ENCODE assay signal across 8 mouse cellular contexts in genomic region chr13:23437908-23438307, GRCm38 (mm10). TPM values are rescaled to one million over a fixed set of nuclear protein-coding genes. Genes with fewer than 3 reads are reported as not detected.
DNase-seq lines count a peak whose midpoint lies in the region; ATAC-seq lines count a peak whose summit lies in the region.

No protein-coding gene starts in this region.

- peak overlapping the region; percentile 53 for H3K4me3 ChIP-seq in intestine, embryonic 15.5 days (replicated peaks)

- peak; percentile 88 for ATAC-seq in intestine, embryonic 15.5 days
- peak; percentile 70 for ATAC-seq in megakaryocyte-erythroid progenitor cell, adult 5-6 weeks (replicated peaks; ENCODE audit: low FRiP score, low TSS enrichment, poor library complexity, severe bottlenecking)

- peak; percentile 81 for DNase-seq in adipocyte (ENCODE audit: low spot score)
- peak; percentile 96 for DNase-seq in embryo, embryonic 10.5 days (ENCODE audit: low spot score)
- DNase-seq in gastrocnemius, postnatal 36 days = peak; percentile 78 to 82
- DNase-seq in left cerebral cortex, postnatal 25 days (ENCODE audit: low spot score in 2 of 2) = peak; percentile 94 to 96
- DNase-seq in right cerebral cortex, postnatal 36 days (ENCODE audit: low spot score in 2 of 2) = peak; percentile 85 to 86
- DNase-seq in yolk sac, embryonic 10.5 days (ENCODE audit: low spot score) = peak; percentile 89

- H3K4me2 ChIP-seq in intestine, embryonic 15.5 days (replicated peaks) = peak overlapping the region; percentile 60

- peak overlapping the region; percentile 32 for H3K9ac ChIP-seq in intestine, embryonic 15.5 days

- H3K27me3 ChIP-seq in intestine, embryonic 15.5 days (replicated peaks) = no peaks in the 10 kb centered on the region

- H3K27ac ChIP-seq in intestine, embryonic 15.5 days = peak overlapping the region; percentile 46; the same call in 1 of the 2 replicates

- no peaks in the 10 kb centered on the region for H3K9me3 ChIP-seq in intestine, embryonic 15.5 days

- H3K36me3 ChIP-seq in intestine, embryonic 15.5 days = no peaks in the 10 kb centered on the region

- WGBS in intestine, embryonic 15.5 days = under 1% methylated on average over 17 of the region's 17 CpGs

- H3K4me1 ChIP-seq in intestine, embryonic 15.5 days (replicated peaks) = 0 out of 2 replicates have a peak, but pooled peaks cover 2% of the 10 kb centered on the region

- intact Hi-C loops in gastrocnemius, postnatal 36 days (cut with DNase I) = loop anchor here (5.0 kb wide), 1 partner anchor 1411 kb away; no protein-coding TSS in a partner anchor
- intact Hi-C loops in left cerebral cortex, postnatal 25 days (cut with DNase I) = loop anchor here (1.0 to 10.0 kb wide), 2 partner anchors 79 to 327 kb away; partner anchors contain the start of genes Hist1h1a, Hist1h3a, Hist1h4a and Trim38

RNA-seq across cellular contexts. Expression of gene Abt1, which starts 14.2 kb away (rescaled TPM):
- 1 to 10 TPM; 3.2 to 3.3 TPM for total RNA-seq in gastrocnemius, postnatal 36 days (2021)
- polyA plus RNA-seq in intestine, embryonic 15.5 days (2015; fragmentation: Nextera tagmentation; extraction: Ambion mirVana) = 11.2 TPM in 2 replicates
- total RNA-seq in left cerebral cortex, postnatal 25 days (2021) = 1 to 10 TPM; 8.3 to 8.9 TPM
- 8.0 and 10.7 TPM in 2 replicates for total RNA-seq in megakaryocyte-erythroid progenitor cell, adult 5-6 weeks (2014; fragmentation: Nextera tagmentation)
- 12.8 and 13.7 TPM in 2 replicates for total RNA-seq in megakaryocyte-erythroid progenitor cell, adult 5-6 weeks (2017)

RNA-seq across cellular contexts. Expression of gene Btn1a1, which starts 27.8 kb away (rescaled TPM):
- total RNA-seq in gastrocnemius, postnatal 36 days (2021) = not detected
- 0.08 and 0.11 TPM in 2 replicates for polyA plus RNA-seq in intestine, embryonic 15.5 days (2015; fragmentation: Nextera tagmentation; extraction: Ambion mirVana)
- not detected for total RNA-seq in left cerebral cortex, postnatal 25 days (2021)
- total RNA-seq in megakaryocyte-erythroid progenitor cell, adult 5-6 weeks (2014; fragmentation: Nextera tagmentation) = not detected in 2 replicates
- total RNA-seq in megakaryocyte-erythroid progenitor cell, adult 5-6 weeks (2017) = not detected in 2 replicates

RNA-seq across cellular contexts. Expression of gene Btn2a2, which starts 50.7 kb away (rescaled TPM):
- not detected for total RNA-seq in gastrocnemius, postnatal 36 days (2021)
- polyA plus RNA-seq in intestine, embryonic 15.5 days (2015; fragmentation: Nextera tagmentation; extraction: Ambion mirVana) = 0.16 and 0.23 TPM in 2 replicates
- total RNA-seq in left cerebral cortex, postnatal 25 days (2021) = 1 to 10 TPM; 1.1 to 1.3 TPM
- not detected in 2 replicates for total RNA-seq in megakaryocyte-erythroid progenitor cell, adult 5-6 weeks (2014; fragmentation: Nextera tagmentation)
- total RNA-seq in megakaryocyte-erythroid progenitor cell, adult 5-6 weeks (2017) = not detected in 2 replicates

Comparison
In these comparisons a context has a peak if more than half of its experiments do, and no peak if none do; other contexts are left out.
1. Peak in every context shown above with its lines: DNase-seq, ATAC-seq, H3K4me3 ChIP-seq and H3K27ac ChIP-seq.